In the genomic region with DNA sequence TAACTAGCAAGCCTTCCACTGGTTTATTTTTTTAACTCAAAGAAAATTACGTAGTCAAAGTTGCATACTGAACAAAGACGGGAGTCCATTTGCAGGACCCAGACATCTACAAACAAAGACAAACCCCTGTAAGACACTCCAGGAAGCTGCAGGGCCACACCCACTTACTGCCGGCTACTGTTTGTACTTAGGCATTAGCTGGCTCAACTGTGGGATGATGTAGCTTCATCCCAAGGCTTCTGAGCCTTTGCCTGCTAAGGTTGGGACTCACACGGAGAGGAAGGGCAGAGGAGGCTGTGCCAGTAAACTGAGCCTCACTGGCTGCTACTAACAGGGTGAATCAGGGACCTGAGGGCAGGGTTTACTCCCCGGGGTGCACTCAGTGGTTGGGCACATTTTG, we compare ENCODE assay signal across 8 mouse cellular contexts.
A peak's percentile ranks its signal among the peaks of the same experiment; 100 is the strongest.
DNase-seq lines count a peak whose midpoint lies in the region; ATAC-seq lines count a peak whose summit lies in the region.

No protein-coding gene starts in this region.

- ATAC-seq in heart, embryonic 12.5 days (ENCODE audit: insufficient number of reproducible peaks, low FRiP score): no peak
- no peak for ATAC-seq in midbrain, embryonic 15.5 days (replicated peaks)

- H3K27ac ChIP-seq in heart, embryonic 12.5 days (ENCODE audit: poor library complexity, severe bottlenecking): peak overlapping the region; percentile 73
- peak overlapping the region; percentile 39; the same call in 1 of the 2 replicates for H3K27ac ChIP-seq in midbrain, embryonic 15.5 days

- no peaks in the 10 kb centered on the region for H3K27me3 ChIP-seq in heart, embryonic 12.5 days (replicated peaks)
- H3K27me3 ChIP-seq in midbrain, embryonic 15.5 days (replicated peaks): no peaks in the 10 kb centered on the region

- no peaks in the 10 kb centered on the region for H3K9me3 ChIP-seq in heart, embryonic 12.5 days (replicated peaks)
- H3K9me3 ChIP-seq in midbrain, embryonic 15.5 days: no peaks in the 10 kb centered on the region

- H3K4me3 ChIP-seq in heart, embryonic 12.5 days: no peak overlapping the region
- no peak overlapping the region for H3K4me3 ChIP-seq in midbrain, embryonic 15.5 days

- H3K9ac ChIP-seq in heart, embryonic 12.5 days: peak overlapping the region; percentile 57; the same call in 1 of the 2 replicates
- no peak overlapping the region for H3K9ac ChIP-seq in midbrain, embryonic 15.5 days

- DNase-seq in 3T3-L1 (ENCODE audit: low read depth, low spot score) (peak; percentile 84), R1 (ENCODE audit: low read depth, low spot score) (peak; percentile 95)
- DNase-seq in kidney, postnatal 10 days: peak; percentile 51
- no peak for DNase-seq in right cerebral cortex, postnatal 10 days (ENCODE audit: low spot score in 2 of 2)
- no peak for DNase-seq in right cerebral cortex, postnatal 36 days (ENCODE audit: low spot score in 2 of 2)
- no peak for DNase-seq in gastrocnemius, adult 8-10 months (ENCODE audit: low spot score in 2 of 2)

- peak overlapping the region; percentile 20 for H3K4me2 ChIP-seq in heart, embryonic 12.5 days
- H3K4me2 ChIP-seq in midbrain, embryonic 15.5 days: peak overlapping the region; percentile 7; the same call in 1 of the 2 replicates

- peaks cover 64% of the 10 kb centered on the region for H3K4me1 ChIP-seq in heart, embryonic 12.5 days (replicated peaks)
- H3K4me1 ChIP-seq in midbrain, embryonic 15.5 days: peaks cover 31% of the 10 kb centered on the region

- 26% methylated on average over 5 of the region's 5 CpGs for WGBS in heart, embryonic 12.5 days
- WGBS in midbrain, embryonic 15.5 days: 14% methylated on average over 5 of the region's 5 CpGs

- H3K36me3 ChIP-seq in heart, embryonic 12.5 days: peaks cover 3% of the 10 kb centered on the region; the same call in 1 of the 2 replicates
- no peaks in the 10 kb centered on the region for H3K36me3 ChIP-seq in midbrain, embryonic 15.5 days (replicated peaks)

Comparison
In these comparisons a context has a peak if more than half of its experiments do, and no peak if none do; other contexts are left out.
1. DNase-seq: peak in 3T3-L1 (single experiment), R1 (single experiment) and kidney, postnatal 10 days (single experiment); none in right cerebral cortex, postnatal 10 days (0 of 2), right cerebral cortex, postnatal 36 days (0 of 2) and gastrocnemius, adult 8-10 months (0 of 2).